Mouse (Mus musculus): ENCODE measurements at regions not wholly inside any gene's neighbourhood (a gene's known extent, or its start where the extent isn't known, plus 50 kb on each side); places are given as distances from the start of the nearest gene placed in this dataset.

- in situ Hi-C loops (cut with MboI, MseI) = no loop called here
Measured at GRCm38 (mm10) chr14:98538267-98538666, 368.7 kb upstream of the Dach1 start.

- in situ Hi-C loops (cut with MboI, MseI) = no loop called here
Measured at GRCm38 (mm10) chr14:98533600-98533999, 364.0 kb upstream of the Dach1 start.

- in situ Hi-C loops (cut with MboI, MseI) = no loop called here
Measured at GRCm38 (mm10) chr14:98520966-98521365, 351.4 kb upstream of the Dach1 start.

DNA sequence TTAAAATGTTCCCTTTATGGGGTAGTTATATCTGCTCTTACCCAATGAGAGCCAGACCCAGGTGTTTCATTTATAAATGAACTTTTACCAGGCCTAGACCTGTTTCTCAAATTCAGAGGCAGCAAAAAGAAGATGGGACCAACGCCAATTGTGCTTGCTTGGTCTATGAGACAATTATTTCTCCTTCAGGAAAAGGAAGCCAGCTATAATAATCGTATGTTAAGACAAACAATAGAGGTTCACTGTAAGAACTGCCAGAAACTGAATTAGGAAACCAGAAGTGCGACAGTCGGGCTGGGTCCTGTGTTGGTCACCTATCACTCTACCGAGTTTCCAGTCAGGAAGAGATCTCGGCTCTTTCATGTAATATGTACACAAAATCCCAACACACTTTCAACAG lies 335.8 kb upstream of the Dach1 start:
- in situ Hi-C loops (cut with MboI, MseI) = no loop called here

DNA sequence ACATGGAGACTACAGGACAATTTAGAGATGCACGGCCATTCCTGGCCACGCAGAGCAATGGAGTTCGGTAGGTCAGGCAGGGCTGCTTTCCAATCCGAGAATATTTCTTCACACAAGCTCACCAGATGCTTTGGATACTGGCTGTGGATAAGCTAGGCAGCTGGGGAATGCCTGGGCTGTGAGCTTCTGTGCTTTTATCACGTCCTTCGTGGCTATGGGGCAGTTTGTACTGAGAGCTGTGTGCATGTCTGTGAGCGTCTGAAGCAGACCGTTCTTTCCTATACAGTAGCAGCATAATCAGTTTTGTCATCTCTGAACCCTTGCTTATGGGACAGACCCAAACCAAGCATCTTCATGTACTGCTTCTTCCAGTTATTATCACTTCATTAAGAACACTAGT lies 307.9 kb upstream of the Dach1 start:
- in situ Hi-C loops (cut with MboI, MseI) = no loop called here

DNA sequence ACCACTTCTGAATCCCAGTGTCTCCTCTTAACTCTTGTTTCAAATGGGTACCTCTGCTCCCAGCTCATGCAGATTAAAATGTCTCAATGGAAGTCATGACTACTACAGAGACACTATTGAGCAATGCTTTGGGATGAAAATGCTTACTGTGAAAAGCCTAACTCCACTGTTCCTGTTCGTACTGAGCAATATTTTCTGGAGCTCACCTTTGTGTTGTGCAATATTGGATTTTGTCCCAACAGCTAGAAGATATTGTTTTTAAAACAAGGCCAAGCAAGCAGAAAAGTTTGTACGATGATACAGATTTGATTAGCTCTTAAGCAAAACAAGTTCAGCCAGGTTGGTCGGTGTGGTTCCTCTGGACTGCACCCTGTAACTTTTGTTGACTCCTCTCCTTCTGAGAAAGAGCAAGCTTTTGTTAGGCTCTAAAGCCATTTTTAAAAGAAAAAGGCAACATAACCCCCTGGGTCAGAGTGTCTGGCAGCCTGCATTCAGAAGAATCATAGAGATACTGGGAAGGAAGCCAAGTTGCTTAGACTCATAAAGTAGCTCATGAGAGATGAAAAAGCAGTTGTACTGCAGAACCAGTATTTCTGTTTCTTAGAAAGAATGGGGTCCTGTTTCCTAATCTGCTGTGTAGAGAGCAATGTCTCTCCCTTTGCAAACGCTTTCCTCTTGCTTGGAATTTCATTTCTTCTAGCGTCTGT lies 302.4 kb upstream of the Dach1 start:
- in situ Hi-C loops (cut with MboI, MseI) = no loop called here

DNA sequence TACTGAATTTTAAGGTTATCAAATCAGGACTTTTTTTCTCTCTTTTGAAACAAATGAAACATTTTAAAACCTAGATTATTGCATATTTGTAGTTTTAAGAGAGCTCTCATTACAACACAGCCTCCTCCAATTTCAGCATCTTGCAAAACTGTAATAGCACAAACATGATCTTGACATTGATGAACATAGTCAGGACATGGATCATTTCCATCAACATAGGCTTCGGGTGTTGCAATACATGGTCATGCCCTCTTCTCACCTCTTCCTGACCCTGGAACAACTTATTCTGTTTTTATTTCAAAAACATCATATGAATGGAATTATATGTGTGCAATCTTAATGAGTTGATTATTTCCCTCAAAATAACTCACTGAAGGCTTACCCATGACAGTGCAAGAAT lies 284.9 kb upstream of the Dach1 start:
- in situ Hi-C loops (cut with MboI, MseI) = no loop called here

DNA sequence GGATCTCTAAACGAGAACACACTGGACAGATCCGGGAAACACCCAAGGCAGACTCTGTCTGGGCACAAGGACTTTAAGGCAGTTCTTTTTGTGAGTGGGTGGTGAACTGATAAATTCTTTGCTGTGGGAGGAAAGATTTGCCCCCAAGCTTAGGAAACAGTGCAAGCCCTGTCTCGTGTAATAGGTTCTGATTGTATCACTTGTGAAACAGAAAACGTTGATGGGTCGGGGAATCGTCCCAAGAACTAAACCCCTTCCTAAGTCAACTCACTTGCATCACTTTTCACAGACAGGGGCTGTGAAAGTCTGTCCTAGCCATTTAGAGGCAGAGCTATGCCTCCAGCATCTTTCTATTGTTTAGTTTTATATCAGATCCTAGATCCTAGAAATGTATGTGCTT lies 282.6 kb upstream of the Dach1 start:
- in situ Hi-C loops (cut with MboI, MseI) = no loop called here

DNA sequence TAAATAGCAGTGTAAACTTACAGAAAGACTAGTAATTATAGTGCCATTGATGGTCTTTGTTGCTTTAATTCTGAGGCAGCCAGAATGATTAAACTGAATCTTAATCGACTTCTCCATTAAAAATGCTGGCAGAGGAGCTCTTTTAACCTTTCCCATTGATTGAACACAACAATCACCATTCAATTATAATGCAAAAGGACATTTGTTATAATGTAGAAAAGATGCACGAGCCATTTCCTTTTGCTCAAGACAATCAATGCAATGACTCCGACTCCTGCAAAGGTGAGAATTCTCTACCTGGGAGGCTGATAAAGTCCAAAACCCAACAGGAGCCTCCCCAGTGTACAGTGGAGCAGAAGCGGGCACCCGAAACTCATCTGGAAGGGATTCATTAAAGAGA lies 280.0 kb upstream of the Dach1 start:
- in situ Hi-C loops (cut with MboI, MseI) = no loop called here

GRCm38 (mm10) chr14:98442411-98442810 lies 272.8 kb upstream of the Dach1 start:
- in situ Hi-C loops (cut with MboI, MseI) = no loop called here

DNA sequence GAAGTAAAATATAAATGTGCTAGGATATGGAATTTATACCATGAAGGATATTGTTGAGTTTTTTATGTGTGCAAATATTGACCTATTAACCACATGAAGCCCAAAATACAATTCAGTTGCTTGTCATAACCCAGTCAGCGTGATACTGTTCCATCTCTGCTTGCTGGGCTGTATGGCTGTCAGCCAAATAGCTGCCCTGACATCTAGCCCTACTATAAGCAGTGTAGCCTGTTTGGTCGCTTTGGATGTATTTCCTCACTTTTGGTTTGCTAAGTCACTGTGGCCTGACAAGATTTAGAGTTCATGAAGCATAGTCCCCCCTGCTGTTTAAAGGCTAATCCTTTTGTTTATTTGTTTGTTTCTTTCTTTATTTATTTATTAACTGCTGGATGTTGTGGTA lies 272.4 kb upstream of the Dach1 start:
- in situ Hi-C loops (cut with MboI, MseI) = no loop called here

- in situ Hi-C loops (cut with MboI, MseI) = no loop called here
Measured at GRCm38 (mm10) chr14:98431959-98432358, 262.4 kb upstream of the Dach1 start.

- in situ Hi-C loops (cut with MboI, MseI) = no loop called here
Measured at GRCm38 (mm10) chr14:98417719-98418118, 248.2 kb upstream of the Dach1 start.

DNA sequence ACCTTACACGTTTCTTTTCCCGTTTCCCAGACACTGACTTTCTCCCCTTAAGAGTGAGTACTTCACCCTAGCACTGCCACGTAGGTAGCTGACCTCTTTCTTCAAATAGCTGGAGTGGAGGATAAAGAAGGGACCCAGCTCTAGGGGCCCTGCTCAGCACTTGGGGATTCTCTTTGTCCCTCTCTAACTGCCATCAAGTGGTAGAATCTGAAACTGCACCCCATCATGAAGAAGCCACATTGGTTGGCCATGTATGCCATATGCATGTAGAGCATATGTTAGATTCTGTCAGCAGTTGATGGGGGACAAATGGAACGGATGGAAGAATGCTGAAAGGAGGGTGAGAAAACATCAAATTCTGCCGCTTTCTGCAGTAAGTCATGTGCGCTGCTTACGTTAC lies 244.6 kb upstream of the Dach1 start:
- in situ Hi-C loops (cut with MboI, MseI) = no loop called here

GRCm38 (mm10) chr14:98405936-98406635 lies 236.5 kb upstream of the Dach1 start:
- in situ Hi-C loops (cut with MboI, MseI) = no loop called here

GRCm38 (mm10) chr14:98404026-98404425 lies 234.5 kb upstream of the Dach1 start:
- in situ Hi-C loops (cut with MboI, MseI) = no loop called here

DNA sequence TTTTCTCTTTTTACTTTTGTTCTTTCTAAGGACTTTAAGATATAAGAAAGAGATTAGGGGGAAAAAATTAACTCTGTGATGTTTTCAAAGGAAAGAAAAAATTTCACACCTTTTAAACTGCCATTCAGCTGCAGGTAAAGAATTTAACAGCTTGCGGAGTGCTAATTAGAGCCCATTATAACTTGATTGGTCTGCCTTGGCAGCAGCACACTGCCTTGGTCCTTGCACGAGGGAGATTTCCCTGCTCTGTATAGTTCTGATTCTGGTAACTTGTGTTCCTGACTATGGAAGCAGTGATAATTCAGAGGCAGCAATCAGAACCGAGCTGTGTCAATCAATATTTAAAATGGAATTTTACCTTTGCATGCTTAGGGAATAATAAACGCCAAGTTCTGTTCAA lies 218.3 kb upstream of the Dach1 start:
- in situ Hi-C loops (cut with MboI, MseI) = no loop called here
